Mouse (Mus musculus) kidney, embryonic 14.5 days (tissue): ENCODE results near the gene Cd59b. TPM values are rescaled to one million over a fixed set of nuclear protein-coding genes. Genes with fewer than 3 reads are reported as not detected.

Source experiments
- ATAC-seq: fragments of 200-750 bp; cut with Nextera tagmentation; 2 replicates; pipeline ENCODE4 v1.8.0; 2017; ENCODE audit warnings: moderate number of reproducible peaks, mild to moderate bottlenecking, moderate TSS enrichment, moderate library complexity; ENCODE audit not compliant: low FRiP score, low TSS enrichment
- H3K27ac ChIP-seq: fragments of 300-500 bp; sonication (generic); 2 replicates; pipeline ENCODE4 v1.5.1; 2014; ENCODE audit warnings: low read depth, mild to moderate bottlenecking, low read length, moderate library complexity, mixed read lengths
- H3K27me3 ChIP-seq: fragments of 300-500 bp; sonication (generic); 2 replicates; pipeline ENCODE4 v1.6.1; 2014; ENCODE audit warnings: mild to moderate bottlenecking, low read length; ENCODE audit not compliant: control insufficient read depth, insufficient read depth
- H3K36me3 ChIP-seq: fragments of 300-500 bp; sonication (generic); 2 replicates; pipeline ENCODE4 v1.6.1; 2014; ENCODE audit warnings: low read length, mixed read lengths; ENCODE audit not compliant: control insufficient read depth, insufficient read depth
- H3K4me1 ChIP-seq: fragments of 300-500 bp; sonication (generic); 2 replicates; pipeline ENCODE4 v1.6.1; 2014; ENCODE audit warnings: low read length, mixed read lengths; ENCODE audit not compliant: control insufficient read depth, insufficient read depth
- H3K4me2 ChIP-seq: fragments of 300-500 bp; sonication (generic); replicated peaks from 2 replicates; pipeline ENCODE4 v1.6.1; 2014; ENCODE audit warnings: low read depth, mild to moderate bottlenecking, low read length
- H3K4me3 ChIP-seq: fragments of 300-500 bp; sonication (generic); 2 replicates; pipeline ENCODE4 v1.5.1; 2014; ENCODE audit warnings: mild to moderate bottlenecking, low read length
- H3K9ac ChIP-seq: fragments of 300-500 bp; sonication (generic); 2 replicates; pipeline ENCODE4 v1.6.1; 2014; ENCODE audit warnings: low read depth, mild to moderate bottlenecking, low read length, moderate library complexity
- H3K9me3 ChIP-seq: fragments of 300-500 bp; sonication (generic); 2 replicates; pipeline ENCODE4 v1.6.1; 2016; ENCODE audit warnings: low read length; ENCODE audit not compliant: control insufficient read depth
- WGBS: fragments of 180-500 bp; shearing (Covaris S2); extraction: QIAGEN DNeasy Blood & Tissue Kit; methylation state at CpG from one replicate; pipeline ENCODE4 v1.1.7; 2014; 5-methylcytosine and 5-hydroxymethylcytosine counted together
- polyA plus RNA-seq: library from polyadenylated mRNA; unstranded; fragments of >200 nt; fragmentation: Nextera tagmentation; extraction: Ambion mirVana; gene quantifications from 2 replicates; pipeline ENCODE4 v1.2.1, GENCODE M21; 2014

Gene Cd59b
- polyA plus RNA-seq, 1 experiment from 2014 or later: 5.6 TPM

DNA sequence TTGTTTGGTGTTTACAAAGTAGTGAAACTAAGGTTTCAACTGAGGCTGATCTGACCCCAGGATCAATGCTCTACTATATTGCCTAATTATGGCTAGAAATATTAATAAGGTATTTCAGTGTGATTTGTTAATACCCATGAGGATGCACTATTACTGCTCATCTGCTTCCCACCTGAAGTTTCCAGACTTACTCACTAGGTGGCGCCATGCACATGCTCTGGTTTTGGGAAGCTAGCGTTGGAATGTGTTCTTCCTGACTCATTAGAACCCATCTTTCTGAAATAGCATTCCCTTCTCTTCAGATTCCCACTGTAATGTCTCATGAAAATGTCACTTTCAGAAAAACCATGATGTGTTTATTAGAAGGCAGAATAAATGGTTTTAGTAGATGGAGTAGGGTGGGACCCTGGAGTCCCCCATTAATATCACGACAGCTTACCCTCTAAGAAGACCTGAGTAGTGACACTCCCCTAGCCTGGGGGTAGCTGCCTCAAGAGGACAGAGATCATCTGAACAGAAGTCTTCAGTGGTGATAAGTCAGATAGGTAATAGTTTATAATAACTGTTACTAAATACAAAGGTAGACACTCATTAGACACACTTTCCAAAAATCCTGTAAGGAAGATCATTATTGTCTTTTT, 34.7 kb upstream of the Cd59b start:
- Histone ChIP-seq H3K4me3 (no peak overlapping the region), H3K9me3 (no peaks in the 10 kb centered on the region), H3K36me3 (peaks cover 37% of the 10 kb centered on the region), H3K4me2 (no peak overlapping the region), H3K27ac (no peak overlapping the region), H3K9ac (no peak overlapping the region), H3K27me3 (no peaks in the 10 kb centered on the region), H3K4me1 (peaks cover 1% of the 10 kb centered on the region; the same call in 1 of the 2 replicates)
- WGBS: 33% methylated on average over 3 of the region's 3 CpGs
- ATAC-seq: peak; percentile 39; the same call in 1 of the 2 replicates

DNA sequence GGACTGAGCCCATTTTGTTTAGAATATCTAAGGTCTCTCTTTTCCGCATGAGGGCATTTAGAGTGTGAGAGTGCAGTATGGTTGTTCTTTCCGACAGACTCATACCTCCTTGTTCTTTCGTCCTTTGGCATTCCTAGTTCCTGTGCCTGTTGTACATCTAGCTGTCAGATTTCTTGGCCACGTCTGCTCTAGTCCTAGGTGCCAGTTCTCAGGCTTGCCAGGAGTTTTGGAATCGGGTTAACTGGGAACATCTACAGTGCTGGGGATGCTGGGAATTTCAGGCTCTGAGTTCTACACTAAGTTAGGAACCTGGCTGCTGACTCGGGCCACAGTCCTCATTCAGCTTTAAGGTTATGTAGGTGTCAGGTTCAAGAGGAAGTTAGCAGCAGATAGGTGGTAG, 34.1 kb upstream of the Cd59b start:
- Histone ChIP-seq H3K27ac (no peak overlapping the region), H3K9me3 (no peaks in the 10 kb centered on the region), H3K4me2 (no peak overlapping the region), H3K36me3 (peaks cover 37% of the 10 kb centered on the region), H3K4me1 (no peaks in the 10 kb centered on the region), H3K9ac (no peak overlapping the region), H3K27me3 (no peaks in the 10 kb centered on the region), H3K4me3 (no peak overlapping the region)
- no peak for ATAC-seq
- WGBS: 89% methylated on average over 6 of the region's 6 CpGs

DNA sequence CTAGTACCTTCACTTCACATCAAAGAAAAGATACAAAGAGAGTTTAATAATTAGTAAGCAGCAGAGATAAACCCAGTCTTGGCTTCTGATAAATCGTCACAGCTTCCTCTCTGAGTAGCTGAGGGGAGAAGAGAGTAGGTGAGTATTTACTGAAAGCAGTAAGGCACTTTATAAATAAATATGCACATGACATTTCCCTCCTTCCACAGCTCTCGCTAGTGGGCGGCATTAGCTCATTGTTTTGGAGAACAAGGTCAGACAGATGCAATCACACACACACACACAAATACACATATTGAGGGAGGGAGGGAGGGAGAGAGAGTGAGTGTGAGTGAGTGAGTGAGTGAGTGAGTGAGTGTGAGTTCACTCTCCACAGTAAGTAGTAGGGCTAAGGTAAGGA, 33.3 kb upstream of the Cd59b start:
- Histone ChIP-seq H3K9ac (no peak overlapping the region), H3K27me3 (no peaks in the 10 kb centered on the region), H3K4me3 (no peak overlapping the region), H3K27ac (no peak overlapping the region), H3K4me1 (no peaks in the 10 kb centered on the region), H3K4me2 (no peak overlapping the region), H3K36me3 (peaks cover 37% of the 10 kb centered on the region), H3K9me3 (no peaks in the 10 kb centered on the region)
- no peak for ATAC-seq
- 77% methylated on average over 3 of the region's 3 CpGs for WGBS

DNA sequence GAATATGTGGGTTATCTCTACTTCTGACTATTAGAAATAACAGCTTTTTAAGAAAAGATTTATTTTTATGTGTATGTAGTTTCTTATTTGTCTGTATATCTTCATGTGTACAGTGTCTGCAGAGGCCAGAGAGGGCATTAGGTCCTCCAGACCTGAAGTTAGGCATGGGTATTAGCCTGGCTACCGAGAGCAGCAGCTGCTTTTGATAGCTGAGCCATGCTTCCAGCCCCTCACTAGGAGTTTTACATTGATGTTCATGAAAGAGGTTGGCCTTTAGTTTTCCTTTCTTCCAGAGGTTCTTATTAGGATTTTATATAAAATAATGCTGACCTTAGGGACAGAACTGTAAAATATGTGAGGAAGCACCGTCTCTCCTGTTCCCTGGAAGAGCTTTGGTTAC, 31.4 kb upstream of the Cd59b start:
- Histone ChIP-seq H3K4me2 (no peak overlapping the region), H3K4me1 (no peaks in the 10 kb centered on the region), H3K9me3 (no peaks in the 10 kb centered on the region), H3K4me3 (no peak overlapping the region), H3K36me3 (peaks cover 37% of the 10 kb centered on the region), H3K27me3 (no peaks in the 10 kb centered on the region), H3K27ac (no peak overlapping the region), H3K9ac (no peak overlapping the region)
- ATAC-seq: no peak
- 73% methylated on average over 2 of the region's 2 CpGs for WGBS

DNA sequence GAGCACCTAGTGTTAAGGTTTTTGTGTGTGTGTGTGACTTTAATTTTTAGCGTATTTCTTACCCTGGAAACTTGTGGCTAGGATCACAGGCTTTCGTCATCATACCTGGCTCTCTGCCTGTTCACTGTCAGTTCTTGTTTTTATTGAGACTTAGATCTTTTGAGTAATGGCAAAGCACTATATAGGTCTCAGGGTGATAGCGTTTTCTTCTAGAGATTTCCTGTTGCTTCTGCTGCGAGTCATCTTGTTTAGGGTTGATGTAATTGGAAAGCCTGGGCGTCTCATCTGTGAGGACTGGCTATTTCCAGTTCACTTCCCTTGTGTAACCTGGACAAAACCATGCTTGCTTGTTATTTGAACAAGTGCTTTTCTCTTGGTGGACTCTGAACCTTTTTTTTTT, 28.0 kb upstream of the Cd59b start:
- WGBS: 70% methylated on average over 5 of the region's 5 CpGs
- peaks cover 26% of the 10 kb centered on the region for H3K36me3 ChIP-seq
- no peak for ATAC-seq

DNA sequence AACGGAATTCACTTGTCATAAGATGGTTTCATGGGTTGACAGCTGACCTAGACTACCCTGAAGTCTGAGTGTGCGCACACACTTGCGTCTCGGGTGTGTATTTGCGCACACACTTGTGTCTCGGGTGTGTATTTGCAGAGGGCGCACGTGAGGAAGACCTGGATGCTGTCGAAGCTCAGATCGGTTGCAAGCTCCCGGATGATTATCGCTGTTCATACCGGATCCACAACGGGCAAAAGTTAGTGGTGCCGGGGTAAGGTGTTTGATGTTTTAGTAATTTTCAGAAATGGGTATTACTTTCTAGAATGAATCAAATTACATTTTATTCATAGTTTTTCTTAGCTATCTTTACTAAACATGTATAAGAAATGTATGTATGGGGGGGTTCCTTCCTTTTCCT, 26.9 kb upstream of the Cd59b start:
- no peak overlapping the region for H3K4me3 ChIP-seq
- no peak overlapping the region for H3K4me2 ChIP-seq
- 95% methylated on average over 15 of the region's 15 CpGs for WGBS
- H3K27ac ChIP-seq: no peak overlapping the region
- peaks cover 16% of the 10 kb centered on the region for H3K36me3 ChIP-seq
- H3K4me1 ChIP-seq: no peaks in the 10 kb centered on the region
- ATAC-seq: no peak
- H3K27me3 ChIP-seq: no peaks in the 10 kb centered on the region
- no peak overlapping the region for H3K9ac ChIP-seq
- no peaks in the 10 kb centered on the region for H3K9me3 ChIP-seq

More for the DNA sequence above, 28.0 kb upstream of the Cd59b start:
- H3K27me3 ChIP-seq: no peaks in the 10 kb centered on the region
- H3K9me3 ChIP-seq: no peaks in the 10 kb centered on the region
- H3K27ac ChIP-seq: no peak overlapping the region
- H3K4me2 ChIP-seq: no peak overlapping the region
- H3K4me1 ChIP-seq: no peaks in the 10 kb centered on the region
- H3K4me3 ChIP-seq: no peak overlapping the region
- H3K9ac ChIP-seq: no peak overlapping the region

DNA sequence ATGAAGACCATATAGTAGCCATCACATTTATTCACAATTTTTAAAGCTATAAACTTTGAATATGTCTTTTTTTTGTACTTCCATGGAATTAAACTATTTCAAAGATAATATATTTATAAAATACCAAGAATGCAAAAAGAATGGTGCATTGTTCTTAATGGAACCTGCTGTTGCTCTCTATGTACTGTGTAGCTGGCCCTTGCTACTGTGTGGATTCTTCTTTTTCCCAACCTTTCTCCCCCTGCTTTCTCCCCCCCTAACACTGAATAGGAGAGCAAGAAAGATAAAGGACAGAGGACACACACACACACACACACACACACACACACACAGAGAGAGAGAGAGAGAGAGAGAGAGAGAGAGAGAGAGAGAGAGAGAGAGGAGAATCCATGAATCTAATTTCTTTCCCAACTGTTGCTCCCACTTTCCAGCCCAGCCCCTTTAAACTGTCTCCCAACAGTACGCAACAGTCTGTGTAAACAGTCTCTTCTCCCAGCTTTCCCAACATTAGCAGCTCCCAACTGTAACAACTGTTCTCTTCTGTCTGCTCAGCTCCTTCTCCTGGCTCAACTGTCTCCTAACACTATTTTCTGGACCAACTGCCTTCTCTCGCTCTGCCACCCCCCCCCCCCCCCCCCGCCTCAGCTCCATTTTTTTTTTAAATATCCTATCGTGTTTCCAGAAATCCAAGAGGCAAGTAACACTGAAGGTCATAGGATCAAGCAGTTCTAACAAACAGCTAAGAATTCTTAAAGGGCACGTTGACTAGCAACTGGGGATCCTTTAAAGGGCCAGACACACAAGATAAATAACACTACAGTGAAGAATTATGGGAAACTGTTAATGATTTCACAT, 25.8 kb upstream of the Cd59b start:
- no peaks in the 10 kb centered on the region for H3K27me3 ChIP-seq
- no peaks in the 10 kb centered on the region for H3K4me1 ChIP-seq
- H3K27ac ChIP-seq: no peak overlapping the region; the same call in 1 of the 2 replicates
- H3K9me3 ChIP-seq: no peaks in the 10 kb centered on the region
- no peak overlapping the region for H3K9ac ChIP-seq
- no peak for ATAC-seq
- H3K4me3 ChIP-seq: no peak overlapping the region
- no peak overlapping the region for H3K4me2 ChIP-seq
- WGBS: 24% methylated on average over 4 of the region's 5 CpGs
- peaks cover 18% of the 10 kb centered on the region for H3K36me3 ChIP-seq

DNA sequence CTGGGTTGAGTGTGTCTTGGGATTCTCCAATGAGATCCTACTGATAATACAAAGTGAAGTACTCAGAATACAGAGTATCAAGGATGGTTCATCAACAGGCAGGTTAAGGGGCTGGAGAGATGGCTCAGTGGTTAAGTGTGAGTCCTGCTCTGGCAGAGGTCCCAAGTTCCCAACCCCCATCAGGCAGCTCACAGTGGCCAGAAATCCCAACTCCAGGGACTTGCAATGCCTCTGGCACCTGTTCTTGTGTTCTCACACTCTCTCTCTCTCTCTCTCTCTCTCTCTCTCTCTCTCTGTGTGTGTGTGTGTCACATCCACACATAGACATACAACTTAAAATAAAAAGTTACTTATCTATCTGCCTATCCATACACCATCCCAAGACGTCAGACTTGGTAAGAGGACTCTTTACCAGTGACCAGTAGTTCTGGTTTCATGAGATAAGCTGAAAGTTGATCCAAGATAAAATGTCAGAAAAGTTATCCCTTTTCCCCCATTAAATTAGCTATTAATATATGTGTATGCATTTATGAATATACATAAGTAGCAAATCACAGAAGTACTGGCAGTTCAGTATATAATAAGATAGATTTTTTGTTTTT, 25.1 kb upstream of the Cd59b start:
- Histone ChIP-seq H3K9ac (no peak overlapping the region), H3K9me3 (no peaks in the 10 kb centered on the region), H3K4me3 (no peak overlapping the region), H3K27me3 (no peaks in the 10 kb centered on the region), H3K27ac (no peak overlapping the region), H3K36me3 (peaks cover 15% of the 10 kb centered on the region), H3K4me1 (no peaks in the 10 kb centered on the region), H3K4me2 (no peak overlapping the region)
- no peak for ATAC-seq
- 78% methylated on average over 1 of the region's 1 CpGs for WGBS

DNA sequence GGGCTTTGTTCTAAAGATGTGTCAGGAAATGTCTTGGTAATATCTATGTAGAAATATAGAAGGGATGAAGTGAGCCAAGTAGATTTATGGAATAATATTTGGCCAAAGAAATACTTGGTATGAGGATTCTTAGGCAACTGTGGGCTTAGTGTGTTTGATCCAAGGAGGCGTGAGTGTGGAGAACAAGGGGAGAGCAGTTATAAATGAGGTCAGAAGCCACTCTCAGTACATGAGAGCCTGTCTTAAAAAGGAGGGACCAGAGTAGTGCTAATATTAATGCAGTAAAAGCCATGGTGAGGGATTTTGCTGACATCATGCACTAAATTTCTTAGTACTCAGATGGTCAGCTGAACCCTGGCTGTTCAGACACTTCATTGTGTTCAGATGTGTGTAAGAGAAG, 11.3 kb upstream of the Cd59b start:
- Histone ChIP-seq H3K4me1 (no peaks in the 10 kb centered on the region), H3K36me3 (peaks cover 35% of the 10 kb centered on the region), H3K9ac (no peak overlapping the region), H3K4me3 (no peak overlapping the region), H3K27ac (no peak overlapping the region), H3K4me2 (no peak overlapping the region), H3K9me3 (no peaks in the 10 kb centered on the region), H3K27me3 (no peaks in the 10 kb centered on the region)
- no peak for ATAC-seq
- 90% methylated on average over 1 of the region's 1 CpGs for WGBS
